In genomic region chr15:97338377-97339060, GRCm38 (mm10) we compare ENCODE assay signal across 9 mouse cellular contexts.
DNase-seq lines count a peak whose midpoint lies in the region; ATAC-seq and TF ChIP-seq lines count a peak whose summit lies in the region.
"Had no signal": no experiment of that assay in that cellular context is flagged by ENCODE, and none has a peak within 500 bp of the region (broad histone marks: within the 10 kb centered on the region; RNA-seq: fewer than 3 reads in every experiment).

No protein-coding gene starts in this region.

- peak; percentile 30 for DNase-seq in lung, embryonic 14.5 days
- no peak for DNase-seq in lung, adult 18-20 months
- no peak for DNase-seq in forebrain, embryonic 11.5 days (ENCODE audit: low spot score)
- no peak for DNase-seq in thymus, postnatal 14 days
- no peak for DNase-seq in left cerebral cortex, adult 9 months (ENCODE audit: low spot score in 2 of 2)
- DNase-seq in urinary bladder, postnatal 10 days (ENCODE audit: low spot score): no peak
- DNase-seq: kidney, postnatal 14 days had no signal

- no peak for ATAC-seq in lung, embryonic 14.5 days (ENCODE audit: insufficient read depth)
- ATAC-seq in forebrain, embryonic 11.5 days (replicated peaks; ENCODE audit: low FRiP score): no peak
- ATAC-seq in limb, embryonic 13.5 days (ENCODE audit: low FRiP score, low read depth): no peak
- no peak for ATAC-seq in stomach, embryonic 14.5 days (ENCODE audit: insufficient number of reproducible peaks, insufficient read depth, low FRiP score, low read depth)

- peak overlapping the region; percentile 61 for H3K4me2 ChIP-seq in lung, embryonic 14.5 days
- H3K4me2 ChIP-seq in forebrain, embryonic 11.5 days (ENCODE audit: low read depth, low read length, severe bottlenecking): peak overlapping the region; percentile 42
- H3K4me2 ChIP-seq in limb, embryonic 13.5 days (replicated peaks): peak overlapping the region; percentile 61
- peak overlapping the region; percentile 51 for H3K4me2 ChIP-seq in stomach, embryonic 14.5 days (replicated peaks; ENCODE audit: low read depth, low read length)

- no peaks in the 10 kb centered on the region for H3K36me3 ChIP-seq in lung, embryonic 14.5 days (ENCODE audit: insufficient read depth)
- H3K36me3 ChIP-seq in forebrain, embryonic 11.5 days (ENCODE audit: control insufficient read depth, insufficient read depth, low read length): no peaks in the 10 kb centered on the region
- no peaks in the 10 kb centered on the region for H3K36me3 ChIP-seq in limb, embryonic 13.5 days
- no peaks in the 10 kb centered on the region for H3K36me3 ChIP-seq in stomach, embryonic 14.5 days (ENCODE audit: control insufficient read depth, insufficient read depth, low read length)

- TF ChIP-seq CTCF in lung, embryonic 14.5 days (IDR thresholded peaks at IDR 0.05; ENCODE audit: low read depth): no peak

- H3K4me1 ChIP-seq in lung, embryonic 14.5 days (ENCODE audit: insufficient read depth): no peaks in the 10 kb centered on the region
- H3K4me1 ChIP-seq in forebrain, embryonic 11.5 days (replicated peaks; ENCODE audit: control insufficient read depth, insufficient read depth, low read length): no peaks in the 10 kb centered on the region
- 0 out of 2 replicates have a peak, but pooled peaks cover 11% of the 10 kb centered on the region for H3K4me1 ChIP-seq in limb, embryonic 13.5 days
- H3K4me1 ChIP-seq in stomach, embryonic 14.5 days (ENCODE audit: control insufficient read depth, insufficient read depth, low read length): 0 out of 2 replicates have a peak, but pooled peaks cover 4% of the 10 kb centered on the region

- H3K9ac ChIP-seq in lung, embryonic 14.5 days: peak overlapping the region; percentile 29
- H3K9ac ChIP-seq in forebrain, embryonic 11.5 days (ENCODE audit: low read length): no peak overlapping the region; the same call in 1 of the 2 replicates
- no peak overlapping the region for H3K9ac ChIP-seq in limb, embryonic 13.5 days
- H3K9ac ChIP-seq in stomach, embryonic 14.5 days (replicated peaks; ENCODE audit: low read depth, low read length): no peak overlapping the region

- H3K9me3 ChIP-seq in lung, embryonic 14.5 days (ENCODE audit: low read depth, low read length): no peaks in the 10 kb centered on the region
- H3K9me3 ChIP-seq in forebrain, embryonic 11.5 days (ENCODE audit: control insufficient read depth, low read length): no peaks in the 10 kb centered on the region; the same call in 1 of the 2 replicates
- H3K9me3 ChIP-seq in limb, embryonic 13.5 days: no peaks in the 10 kb centered on the region; the same call in 1 of the 2 replicates
- no peaks in the 10 kb centered on the region for H3K9me3 ChIP-seq in stomach, embryonic 14.5 days (ENCODE audit: control insufficient read depth, low read depth, low read length)

- 11% methylated on average over 17 of the region's 17 CpGs for WGBS in lung, embryonic 14.5 days
- WGBS in forebrain, embryonic 11.5 days: 6% methylated on average over 17 of the region's 17 CpGs
- 9% methylated on average over 17 of the region's 17 CpGs for WGBS in limb, embryonic 13.5 days
- 13% methylated on average over 16 of the region's 17 CpGs for WGBS in stomach, embryonic 14.5 days

- no peak overlapping the region for H3K27ac ChIP-seq in lung, embryonic 14.5 days (ENCODE audit: low read depth)
- no peak overlapping the region for H3K27ac ChIP-seq in forebrain, embryonic 11.5 days (ENCODE audit: low read depth, low read length)
- H3K27ac ChIP-seq in limb, embryonic 13.5 days: no peak overlapping the region
- H3K27ac ChIP-seq in stomach, embryonic 14.5 days (ENCODE audit: low read length): no peak overlapping the region

- peak overlapping the region; percentile 23 for H3K4me3 ChIP-seq in lung, embryonic 14.5 days (ENCODE audit: low read depth, low read length)
- H3K4me3 ChIP-seq in forebrain, embryonic 11.5 days (ENCODE audit: low read depth, low read length): peak overlapping the region; percentile 1; the same call in 1 of the 2 replicates
- peak overlapping the region; percentile 31 for H3K4me3 ChIP-seq in limb, embryonic 13.5 days
- H3K4me3 ChIP-seq in stomach, embryonic 14.5 days (ENCODE audit: low read depth, low read length): peak overlapping the region; percentile 12

- H3K27me3 ChIP-seq in lung, embryonic 14.5 days (ENCODE audit: insufficient read depth, low read length): no peaks in the 10 kb centered on the region
- H3K27me3 ChIP-seq in forebrain, embryonic 11.5 days (ENCODE audit: control insufficient read depth, insufficient read depth, low read length): no peaks in the 10 kb centered on the region
- H3K27me3 ChIP-seq in limb, embryonic 13.5 days: no peaks in the 10 kb centered on the region
- no peaks in the 10 kb centered on the region for H3K27me3 ChIP-seq in stomach, embryonic 14.5 days (ENCODE audit: control insufficient read depth, insufficient read depth, low read length)
